Mouse (Mus musculus) heart, postnatal 10 days (tissue): ENCODE measurements at regions not wholly inside any gene's neighbourhood (a gene's known extent, or its start where the extent isn't known, plus 50 kb on each side); places are given as distances from the start of the nearest gene placed in this dataset.

Experiments
- DNase-seq, 2 experiments: peaks; one replicate each; pipeline ENCODE4 v3.0.0; 2021
- intact Hi-C: fragments of 180-260 bp; cut with DNase I; formaldehyde crosslinking; loops from one replicate; pipeline ENCODE4 v1.15.1; 2025

DNA sequence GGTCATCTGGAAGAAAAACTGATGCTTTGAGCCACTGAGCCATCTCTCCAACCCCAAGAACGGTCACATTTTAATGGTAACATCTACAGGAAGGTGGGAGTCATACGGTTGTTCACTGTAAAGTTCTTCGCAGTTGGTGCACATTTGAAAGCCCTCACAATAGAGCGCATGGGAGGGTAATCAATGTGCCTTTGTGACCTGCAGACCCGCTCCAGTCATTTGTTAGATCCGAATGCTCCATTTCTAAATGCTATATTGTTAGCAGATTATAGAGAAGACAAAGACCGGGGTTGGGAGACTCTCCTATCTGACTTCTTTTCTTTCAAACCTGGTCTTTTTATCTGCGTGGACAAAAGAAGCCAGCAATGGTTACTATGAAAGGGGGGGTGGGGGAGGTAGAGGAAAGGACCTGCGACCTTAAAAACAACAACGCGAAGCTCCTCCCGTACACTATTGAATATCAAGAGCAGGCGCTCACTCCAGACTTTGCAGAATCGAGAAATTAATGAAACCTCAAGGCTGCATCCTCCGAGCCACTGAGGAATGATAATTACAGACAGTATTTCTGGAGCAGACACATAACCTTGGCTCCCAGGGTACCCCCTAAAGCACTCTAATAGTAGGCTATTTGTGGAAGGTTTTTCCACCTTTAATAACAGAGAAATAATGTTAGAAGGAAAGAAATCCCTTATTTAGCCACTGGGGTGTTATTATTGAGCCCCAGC, 134.7 kb upstream of the Smim15 start:
- no peak for DNase-seq
- intact Hi-C loops, result no loop called here

DNA sequence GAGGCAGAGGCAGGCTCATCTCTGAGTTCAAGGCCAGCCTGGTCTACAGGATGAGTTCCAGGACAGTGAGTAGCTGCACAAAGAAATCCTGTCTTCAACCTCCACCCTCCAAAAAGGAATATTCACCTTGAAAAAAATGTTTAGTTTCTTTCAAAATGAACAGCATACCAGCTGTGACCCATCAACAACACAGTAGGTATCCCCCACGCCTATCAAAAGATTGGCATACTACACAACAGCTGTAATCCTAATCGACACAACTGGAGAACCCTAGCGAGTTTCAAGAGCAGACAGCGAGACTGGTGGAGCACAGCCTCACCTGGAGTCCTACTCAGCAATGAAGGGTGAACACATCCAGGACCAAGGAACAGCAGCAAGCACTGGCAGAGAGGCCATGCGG, 136.3 kb upstream of the Smim15 start:
- DNase-seq, result no peak
- intact Hi-C loops, result no loop called here

DNA sequence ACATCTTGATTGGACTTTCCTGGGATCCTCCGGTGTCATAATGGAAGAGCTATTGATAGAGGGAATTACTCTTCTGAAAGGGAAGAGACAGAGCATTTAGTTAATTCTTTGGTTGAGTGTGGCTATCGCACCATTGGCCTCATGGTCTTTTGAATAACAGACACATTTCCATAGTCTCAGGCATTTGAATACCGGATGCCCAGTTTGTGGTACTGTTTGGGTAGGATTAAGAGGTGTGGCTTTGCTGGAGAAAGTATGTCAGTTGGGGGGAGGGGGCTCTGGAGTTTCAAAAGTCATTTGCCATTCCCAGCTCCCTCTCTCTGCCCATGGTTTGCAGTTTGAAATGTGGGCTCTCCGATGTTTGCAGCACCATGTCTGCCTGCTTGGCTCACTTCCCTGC, 139.4 kb upstream of the Smim15 start:
- no peak for DNase-seq
- intact Hi-C loops, result loop anchor here (5.0 kb wide), 1 partner anchor 37 kb away; no protein-coding TSS in a partner anchor

DNA sequence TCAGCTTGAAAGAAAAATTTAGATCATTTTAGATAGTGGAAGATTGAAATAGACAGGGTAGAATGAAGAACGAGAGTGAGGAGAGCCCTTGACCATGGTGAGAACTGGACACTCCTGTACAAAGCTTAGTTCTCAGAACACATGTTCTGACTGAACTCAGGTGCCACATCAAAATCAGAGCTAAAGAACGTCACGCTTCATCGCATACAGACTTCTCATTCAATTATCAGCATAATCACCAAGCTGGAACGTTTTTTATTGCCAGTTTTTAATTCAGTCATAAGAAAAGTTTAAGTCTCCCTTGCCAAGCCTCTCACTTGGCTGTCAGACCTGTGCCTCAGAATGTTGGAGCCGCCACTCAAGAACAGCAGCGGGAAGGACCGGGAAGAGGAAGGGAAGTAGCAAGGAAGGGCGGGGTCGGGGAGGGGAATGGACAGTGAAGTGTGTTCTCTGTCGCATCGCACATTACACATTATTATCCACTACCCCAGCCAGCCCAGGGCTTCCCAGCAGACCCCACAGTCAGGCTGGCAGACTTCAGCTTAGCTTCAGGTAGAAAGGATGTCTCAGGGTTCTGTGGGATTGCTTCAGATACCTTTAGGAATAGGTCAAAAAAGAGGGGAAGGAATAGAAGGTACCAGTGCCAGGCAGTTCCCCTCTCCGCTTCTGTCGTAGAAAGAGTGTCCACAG, 140.1 kb upstream of the Smim15 start:
- intact Hi-C loops, result loop anchor here (5.0 kb wide), 1 partner anchor 38 kb away; no protein-coding TSS in a partner anchor
- DNase-seq, result no peak

DNA sequence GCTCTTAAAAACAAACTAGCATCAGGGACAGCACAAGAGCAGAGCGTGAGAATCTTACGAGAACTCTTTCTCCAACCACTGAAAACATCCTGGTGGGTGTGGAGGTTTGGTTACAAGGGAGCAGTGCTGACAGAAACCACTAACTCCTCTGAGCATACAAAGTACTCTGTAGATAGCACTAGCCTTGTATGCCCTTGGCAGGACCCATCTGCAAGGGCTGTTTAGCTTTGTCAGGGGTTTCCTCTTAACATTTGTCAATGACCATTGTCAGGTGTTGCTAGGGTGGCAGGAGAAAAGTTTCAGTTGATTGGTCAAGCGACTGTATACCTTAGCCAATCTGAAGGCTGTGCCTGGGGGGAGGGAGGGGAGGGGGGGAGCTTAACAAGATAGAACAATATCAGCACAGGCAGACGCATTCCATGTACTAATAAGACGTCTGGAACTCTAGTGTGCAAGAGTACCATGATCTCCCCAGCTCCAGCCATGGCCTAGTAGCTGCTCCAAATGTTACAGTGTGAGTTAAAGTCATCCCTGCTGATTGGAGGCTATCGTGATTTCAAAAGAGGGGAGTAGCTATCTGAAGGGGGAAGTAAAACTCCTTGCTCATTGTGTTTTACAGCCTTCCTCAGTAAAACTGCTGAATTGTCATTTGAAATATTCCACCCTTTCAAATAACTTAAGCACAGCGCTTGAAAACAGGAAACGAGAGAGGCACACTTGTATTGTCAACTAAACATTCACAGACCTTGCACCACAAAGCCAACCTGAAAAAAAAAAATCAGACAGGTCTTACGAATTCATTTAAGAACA, 140.9 kb upstream of the Smim15 start:
- peak in 1 of 2 experiments; percentile 24 for DNase-seq
- intact Hi-C loops, result loop anchor here (5.0 kb wide), 1 partner anchor 39 kb away; no protein-coding TSS in a partner anchor

DNA sequence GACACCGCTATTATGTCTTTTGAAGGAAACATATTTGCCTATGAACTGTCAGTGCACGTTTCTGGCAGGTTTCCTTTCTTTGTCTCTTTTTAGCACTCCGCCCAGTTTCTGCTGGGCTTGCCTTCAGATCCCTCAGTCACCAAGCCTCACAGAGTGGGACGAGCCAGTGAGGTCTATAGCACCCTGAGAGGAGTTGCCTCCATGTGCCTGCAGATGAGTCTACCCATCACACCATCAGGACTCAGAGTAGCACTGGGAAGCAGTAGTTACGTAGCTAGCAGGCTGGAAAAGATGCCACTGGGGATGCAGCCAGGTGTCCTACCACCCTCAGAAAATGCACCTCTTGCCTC, 141.5 kb upstream of the Smim15 start:
- DNase-seq, result no peak
- intact Hi-C loops, result loop anchor here (5.0 kb wide), 1 partner anchor 40 kb away; no protein-coding TSS in a partner anchor

DNA sequence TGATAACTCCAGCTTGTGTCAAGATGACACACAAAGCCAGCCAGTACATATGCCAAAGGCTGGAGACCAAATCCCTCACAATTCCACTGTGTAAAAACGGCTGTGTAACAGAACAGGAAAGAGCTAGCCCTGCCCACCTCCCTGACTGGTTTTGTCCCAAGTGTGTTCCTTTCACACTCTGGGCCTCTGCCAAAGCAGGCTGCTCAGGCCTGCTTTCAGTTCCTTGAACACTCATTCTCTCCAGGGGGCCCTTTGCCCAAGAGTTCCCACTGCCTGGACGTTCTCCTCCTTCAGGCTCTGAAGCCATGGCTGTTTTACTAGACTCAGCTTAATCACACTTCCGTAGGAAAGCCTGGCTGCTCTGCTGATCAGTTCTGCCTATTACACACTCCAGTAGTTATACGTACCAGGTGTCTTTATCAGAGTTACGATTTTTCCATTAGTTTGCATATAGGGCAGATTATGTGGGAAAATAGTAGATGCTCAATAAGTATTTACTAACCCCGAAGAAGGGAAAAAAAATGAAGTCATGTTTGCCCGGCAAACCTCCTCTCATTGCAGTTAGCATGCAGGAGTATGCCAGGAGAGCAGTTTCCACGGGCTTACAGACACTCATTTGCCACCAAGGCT, 144.5 kb upstream of the Smim15 start:
- intact Hi-C loops, result loop anchor here (5.0 kb wide), 1 partner anchor 43 kb away; no protein-coding TSS in a partner anchor
- DNase-seq, result peak; percentile 22 to 30

DNA sequence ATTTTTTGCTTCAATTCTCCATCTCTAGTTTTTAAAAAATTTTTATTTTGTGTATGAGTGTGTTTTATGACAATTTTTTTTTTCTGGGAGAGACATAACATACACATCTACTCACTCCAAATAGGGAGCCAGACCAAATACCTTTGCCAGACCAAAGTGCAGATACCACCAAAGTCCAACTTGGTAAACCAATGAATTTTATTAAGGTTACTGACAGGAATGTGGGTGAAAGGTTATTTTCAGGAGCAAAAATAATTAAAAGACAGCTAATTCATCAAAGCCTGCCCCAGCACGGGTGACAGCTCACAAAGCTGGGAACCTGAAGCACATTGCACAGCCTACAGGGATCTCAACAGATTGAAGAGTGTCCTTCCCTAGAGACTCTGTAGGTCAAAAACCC, 146.6 kb upstream of the Smim15 start:
- intact Hi-C loops, result no loop called here
- DNase-seq, result no peak

DNA sequence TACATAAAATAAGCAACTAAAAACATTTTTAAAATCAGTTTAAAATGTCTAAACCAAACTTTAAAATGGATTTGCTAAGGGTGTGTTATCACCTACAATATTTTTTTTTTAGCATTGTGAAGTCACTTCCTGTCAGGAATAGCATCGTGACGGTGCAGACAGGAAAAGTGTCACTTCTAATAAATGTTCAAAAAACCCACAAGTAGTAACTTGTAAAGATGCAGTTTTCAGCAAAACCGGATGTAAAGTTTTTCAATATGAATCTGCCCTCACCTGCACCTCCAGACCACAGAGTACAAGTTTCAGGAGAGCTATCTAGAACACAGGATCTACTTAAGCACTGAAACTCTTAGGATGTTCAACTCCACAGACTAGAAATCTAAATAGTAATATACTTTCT, 147.1 kb upstream of the Smim15 start:
- intact Hi-C loops, result no loop called here

DNA sequence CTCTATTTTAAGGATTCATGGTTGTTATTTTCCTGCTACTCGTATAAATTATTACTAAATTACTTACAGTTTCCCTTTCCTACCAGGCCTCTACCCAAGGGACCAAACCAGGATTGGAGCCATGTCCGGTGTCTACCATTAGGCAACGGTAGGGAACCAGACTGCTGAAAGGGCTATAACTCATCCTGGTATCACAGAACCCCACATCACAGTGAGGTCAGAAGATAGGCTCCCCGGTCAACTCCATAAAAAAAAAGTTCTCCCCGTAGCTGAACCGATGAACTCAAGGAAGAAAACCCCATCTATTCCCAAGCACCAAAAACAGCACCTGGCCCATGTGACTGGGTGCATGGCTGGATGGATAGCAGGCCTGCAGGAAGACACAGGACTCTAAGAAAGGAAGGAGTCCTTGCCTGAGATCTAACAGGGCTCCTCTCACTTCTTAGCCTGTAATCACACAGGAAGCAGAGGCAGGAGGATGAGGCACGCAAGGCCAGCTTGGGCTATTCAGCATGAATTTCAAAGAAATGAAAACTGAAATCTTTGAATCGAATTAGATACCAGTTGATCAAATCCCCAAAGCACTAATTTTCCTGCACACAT, 150.6 kb upstream of the Smim15 start:
- intact Hi-C loops, result loop anchor here (5.0 kb wide), 1 partner anchor 259 kb away; no protein-coding TSS in a partner anchor

More for the DNA sequence above, 147.1 kb upstream of the Smim15 start:
- no peak for DNase-seq

DNA sequence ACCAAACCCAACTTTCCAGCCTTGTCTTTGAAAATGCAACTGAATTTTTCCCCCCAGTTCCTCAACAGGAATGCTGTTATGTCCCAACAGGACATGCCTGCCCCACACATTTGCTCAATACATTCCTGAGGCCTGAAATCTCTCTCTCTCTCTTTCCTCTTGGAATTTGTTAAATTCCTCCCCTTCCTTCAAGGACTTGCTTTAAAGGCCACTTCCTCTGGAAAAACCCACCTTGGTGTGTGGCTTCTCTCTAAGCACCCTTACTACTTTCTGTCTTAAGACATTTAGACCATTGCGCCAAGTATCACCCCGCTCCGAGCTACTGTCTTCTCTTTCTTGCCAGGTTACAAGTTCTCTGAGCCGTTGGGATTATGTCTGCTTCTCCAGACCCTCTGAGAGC, 151.2 kb upstream of the Smim15 start:
- DNase-seq, result no peak
- intact Hi-C loops, result loop anchor here (5.0 kb wide), 1 partner anchor 259 kb away; no protein-coding TSS in a partner anchor

More for the DNA sequence above, 150.6 kb upstream of the Smim15 start:
- DNase-seq, result no peak

DNA sequence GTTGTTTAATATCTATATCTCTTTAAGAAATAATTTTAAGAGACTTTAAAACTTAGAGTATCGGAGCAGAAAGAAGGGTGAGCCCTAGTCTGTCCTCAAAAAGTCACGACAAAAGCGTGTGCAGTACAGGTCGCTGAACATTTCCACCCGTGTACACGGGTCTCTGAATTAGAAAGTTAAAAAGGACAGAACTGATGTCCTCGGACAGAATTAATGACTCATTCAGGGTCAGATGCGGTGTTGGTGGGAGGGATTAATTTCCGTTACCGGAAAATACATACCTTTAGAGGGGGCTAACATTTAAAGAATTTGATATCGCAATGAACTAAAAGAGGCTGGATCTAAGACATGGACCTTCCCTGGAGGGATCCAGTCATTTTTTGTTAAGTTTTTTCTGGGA, 152.3 kb upstream of the Smim15 start:
- DNase-seq, result peak in 1 of 2 experiments; percentile 17
- intact Hi-C loops, result loop anchor here (1.0 to 5.0 kb wide), 3 partner anchors 61 to 260 kb away; no protein-coding TSS in a partner anchor

DNA sequence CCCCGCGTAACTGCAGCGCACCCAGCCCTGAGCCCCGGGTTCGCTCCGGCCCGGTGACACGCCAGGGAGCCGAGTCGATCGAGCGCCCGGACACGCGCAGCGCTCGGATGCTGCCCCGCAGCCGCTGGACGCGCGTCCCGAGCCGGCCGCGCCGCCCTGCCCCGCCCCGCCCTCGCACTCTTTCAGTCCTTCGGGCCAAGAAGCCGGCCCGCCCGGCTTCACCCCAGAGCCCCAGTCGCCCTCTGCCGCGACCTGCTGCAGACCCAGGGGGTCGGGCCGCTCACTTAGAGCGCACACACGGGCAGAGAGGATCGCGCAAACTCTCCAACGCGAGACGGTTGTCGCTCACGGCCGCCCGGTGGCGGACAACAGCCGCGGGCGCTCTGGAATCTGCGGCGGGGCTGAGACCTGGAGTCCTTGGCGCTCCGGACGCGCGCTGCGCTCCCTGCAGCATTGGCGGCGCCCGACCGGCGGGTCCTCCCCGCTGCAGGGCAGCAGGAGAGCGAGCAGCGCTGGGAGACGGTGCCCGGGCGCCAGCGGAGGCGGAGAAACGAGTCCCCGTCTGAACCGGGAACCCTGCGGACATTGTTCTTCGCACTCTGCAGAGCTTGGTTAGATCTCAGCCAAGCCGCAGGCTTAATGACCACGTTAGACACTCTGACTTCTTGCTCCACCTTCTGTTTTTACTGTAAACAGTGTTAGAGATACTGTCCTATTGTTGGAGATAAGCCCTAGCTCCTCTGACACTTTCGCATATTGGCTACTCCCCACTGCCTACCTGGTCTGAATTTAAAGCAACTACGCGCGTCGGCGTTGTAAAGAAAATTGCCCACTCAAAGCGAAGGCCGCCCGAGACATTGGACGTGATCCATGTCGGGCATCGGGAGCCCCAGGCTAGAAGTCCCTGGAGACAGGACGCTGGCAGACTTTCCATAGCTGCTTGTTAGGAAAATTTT, 153.1 kb upstream of the Smim15 start:
- peak; percentile 81 to 83 for DNase-seq
- intact Hi-C loops, result loop anchor here (1.0 to 5.0 kb wide), 3 partner anchors 60 to 261 kb away; no protein-coding TSS in a partner anchor

DNA sequence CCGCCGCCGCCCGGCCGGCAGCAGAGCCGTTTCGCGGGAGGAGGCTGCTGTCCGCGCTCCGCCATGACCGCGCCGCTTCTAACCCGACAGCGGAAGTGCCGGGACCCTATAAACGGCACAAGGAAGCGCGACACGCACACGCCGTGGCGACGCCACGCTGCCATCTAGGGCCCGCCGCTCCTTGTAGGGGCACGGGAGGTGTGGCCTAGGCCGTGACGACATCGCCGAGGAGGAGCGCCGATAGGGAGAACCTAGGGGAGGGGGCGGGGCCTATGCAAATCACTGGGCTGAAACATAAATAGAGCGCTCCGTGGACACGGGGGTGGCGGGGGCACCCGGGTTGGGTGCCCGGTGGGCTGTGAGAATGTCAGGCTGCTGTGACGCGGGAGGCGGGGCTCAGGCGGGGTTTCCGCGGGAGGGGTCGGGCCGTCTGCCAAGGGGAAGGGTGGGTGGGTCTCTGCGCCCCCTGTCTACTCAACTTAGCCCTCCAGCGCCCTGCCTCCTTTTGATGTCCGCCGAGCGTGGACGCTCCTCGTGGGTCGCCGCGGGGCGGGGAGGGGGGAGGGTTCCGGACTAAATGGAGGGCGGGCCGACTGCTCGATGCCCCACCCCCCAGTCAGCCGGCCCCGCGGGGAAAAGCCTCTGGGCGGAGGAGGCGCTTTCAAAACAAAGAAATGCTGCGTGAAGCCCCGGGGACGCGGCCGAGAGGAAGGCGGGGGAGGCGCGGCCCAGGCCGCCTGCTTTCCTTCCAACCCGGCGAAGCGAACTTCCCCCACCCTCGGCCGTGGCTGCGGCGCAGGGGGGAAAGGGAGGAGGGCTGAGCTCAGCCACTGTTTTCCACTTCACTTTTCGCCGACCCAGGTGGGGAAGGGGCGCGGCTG, 154.0 kb upstream of the Smim15 start:
- DNase-seq, result peak; percentile 99
- intact Hi-C loops, result loop anchor here (2.0 to 5.0 kb wide), 6 partner anchors 43 to 428 kb away; no protein-coding TSS in a partner anchor

DNA sequence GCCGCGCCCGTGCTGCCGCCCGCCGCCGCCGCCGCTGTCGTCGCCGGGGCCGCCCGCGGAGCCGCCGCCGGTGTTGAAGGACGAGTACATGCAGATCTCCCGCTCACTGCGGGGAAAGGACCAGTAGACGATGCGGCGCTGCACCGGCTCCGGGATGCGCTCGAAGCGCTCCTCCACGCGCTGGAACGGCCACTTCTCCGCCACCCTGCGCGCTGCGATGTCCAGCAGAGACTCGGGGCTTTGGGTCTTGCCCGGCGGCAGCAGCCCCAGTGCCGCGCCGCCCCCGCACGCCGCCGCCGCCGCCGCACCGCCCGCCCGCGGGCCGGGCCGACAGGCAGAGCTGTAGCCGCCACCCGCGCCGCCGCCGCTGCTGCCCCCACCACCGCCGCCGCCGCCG, 154.7 kb upstream of the Smim15 start:
- intact Hi-C loops, result loop anchor here (5.0 kb wide), 4 partner anchors 42 to 427 kb away; no protein-coding TSS in a partner anchor
- peak in 1 of 2 experiments; percentile 56 for DNase-seq

DNA sequence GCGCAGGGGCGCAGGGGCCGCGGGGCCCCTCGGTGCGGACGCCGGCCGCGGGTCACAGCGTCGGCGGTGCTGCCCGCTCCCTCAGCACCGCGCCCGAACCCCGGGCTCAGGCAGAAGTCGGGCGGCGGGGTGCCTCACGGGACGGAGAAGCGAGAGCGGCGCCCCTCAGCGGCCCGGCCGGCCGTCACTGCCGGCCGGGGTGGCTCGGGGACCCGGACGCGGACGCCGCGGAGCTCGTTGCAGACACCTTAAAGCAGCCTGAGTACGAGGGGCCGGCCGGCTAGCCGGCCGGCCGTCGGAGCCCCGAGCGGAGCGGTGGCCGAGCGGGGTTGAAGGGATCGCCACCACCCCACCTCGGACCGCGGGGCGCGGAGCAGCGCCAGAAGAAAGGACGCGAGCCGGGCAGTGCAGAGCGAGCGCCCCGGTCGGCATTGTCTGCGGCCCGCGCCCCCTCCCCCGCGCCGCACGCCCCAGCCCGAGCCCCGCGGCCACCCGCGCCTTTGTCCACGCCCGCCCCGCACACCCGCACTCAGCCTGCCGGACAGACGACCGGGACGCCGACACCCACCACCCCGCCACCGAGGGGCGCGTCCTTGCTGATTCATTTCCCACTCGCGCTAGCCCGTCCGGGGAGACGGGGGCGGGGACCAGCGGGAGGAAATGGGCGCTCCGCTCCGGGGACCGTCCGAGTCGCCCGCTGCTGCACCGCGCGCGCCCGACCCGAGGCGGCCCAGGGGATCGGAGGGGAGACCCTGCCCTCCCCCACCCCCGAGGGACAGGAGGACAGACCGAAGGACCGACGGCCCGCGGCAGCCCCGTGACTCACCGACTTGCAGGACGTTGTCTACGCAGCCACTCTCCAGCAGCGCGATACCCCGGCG, 155.4 kb upstream of the Smim15 start:
- intact Hi-C loops, result loop anchor here (5.0 kb wide), 4 partner anchors 42 to 427 kb away; no protein-coding TSS in a partner anchor
- peak; percentile 71 to 74 for DNase-seq

DNA sequence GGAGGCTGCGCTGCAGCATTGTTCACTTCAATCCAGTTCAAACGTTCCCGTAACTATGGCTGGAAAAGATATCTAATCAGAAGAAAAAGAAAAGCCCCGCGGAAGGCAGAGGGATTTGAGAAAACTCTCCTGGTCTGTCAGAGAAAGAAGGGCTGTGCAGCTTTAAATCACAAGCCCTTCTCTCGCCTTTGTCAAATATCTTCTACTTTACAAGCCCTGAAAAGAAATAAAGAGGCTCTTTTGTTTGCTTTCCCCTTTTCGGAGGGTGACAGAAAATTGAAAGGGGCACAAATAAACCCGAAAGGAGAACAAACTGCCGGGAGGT, 156.1 kb upstream of the Smim15 start:
- DNase-seq, result peak in 1 of 2 experiments; percentile 19
- intact Hi-C loops, result loop anchor here (5.0 kb wide), 4 partner anchors 41 to 426 kb away; no protein-coding TSS in a partner anchor
